Mouse (Mus musculus): ENCODE results near the gene Calcrl.

Calcrl gene

DNA sequence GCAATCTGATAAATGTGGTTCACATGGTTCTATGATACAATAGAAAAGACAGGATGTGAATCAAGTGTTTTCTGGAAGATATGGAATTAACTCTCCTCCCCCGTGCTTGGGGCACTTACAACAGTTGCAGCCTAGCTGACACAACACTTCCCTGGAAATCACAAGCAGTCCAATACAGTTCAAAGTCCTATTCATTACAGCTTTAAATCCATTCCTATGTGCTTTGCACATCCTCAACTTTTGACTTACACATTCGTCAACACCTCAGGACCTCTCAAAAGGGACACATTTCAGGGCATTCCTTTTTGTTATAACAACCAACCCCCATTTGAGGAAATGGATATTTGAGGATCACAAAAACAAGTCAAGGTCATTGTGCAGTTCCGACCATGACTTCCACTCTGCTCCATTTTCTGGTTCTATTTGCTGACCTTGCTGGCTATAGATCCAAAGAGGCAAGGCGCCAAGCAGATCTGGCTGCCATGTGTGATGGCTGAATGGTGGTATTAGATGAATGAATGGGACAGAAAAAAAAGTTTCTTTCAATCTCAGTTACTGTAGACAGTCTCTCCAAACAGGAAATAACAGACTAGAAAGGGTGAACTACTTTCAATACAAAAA is 108.9 kb downstream of the Calcrl start:
- DNase-seq (ENCODE audit: low read depth): no peak

DNA sequence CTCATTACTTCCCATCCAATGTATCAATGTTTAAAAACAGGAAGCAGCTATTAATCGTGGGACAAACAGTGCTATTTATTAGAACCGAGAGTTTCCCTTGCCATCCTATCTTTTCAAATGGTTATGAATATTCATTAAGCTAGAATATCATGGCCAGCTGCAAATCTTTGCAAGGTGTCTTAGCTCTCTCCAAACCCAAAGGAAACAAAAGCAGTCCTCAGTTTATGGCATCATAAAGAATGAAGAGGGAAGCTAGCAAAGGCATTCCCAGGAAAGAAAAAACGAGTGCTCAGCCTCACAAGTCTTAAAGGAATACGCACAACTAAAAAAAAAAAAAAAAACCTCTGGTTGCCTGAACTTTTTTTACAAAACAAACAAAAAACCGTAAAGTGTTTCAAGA is 128.7 kb downstream of the Calcrl start:
- no peak for DNase-seq (ENCODE audit: low read depth)

DNA sequence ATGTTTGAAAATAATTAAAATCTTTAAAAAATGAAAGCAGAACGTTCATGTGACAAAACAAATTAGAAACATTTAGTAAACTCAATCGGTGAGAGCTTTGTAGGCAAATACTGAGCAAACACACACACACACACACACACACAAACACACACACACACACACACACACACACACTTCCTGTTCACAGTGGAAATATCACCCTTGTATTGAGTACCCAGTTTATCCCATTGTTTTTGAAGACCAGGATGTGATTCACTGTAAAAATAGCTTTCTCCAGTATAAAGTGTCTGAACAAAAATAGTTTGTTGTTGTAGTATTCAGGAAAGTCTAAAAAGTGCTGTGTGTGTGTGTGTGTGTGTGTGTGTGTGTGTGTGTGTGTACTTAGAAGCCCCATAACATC is 130.1 kb downstream of the Calcrl start:
- no peak for DNase-seq (ENCODE audit: low read depth)

DNA sequence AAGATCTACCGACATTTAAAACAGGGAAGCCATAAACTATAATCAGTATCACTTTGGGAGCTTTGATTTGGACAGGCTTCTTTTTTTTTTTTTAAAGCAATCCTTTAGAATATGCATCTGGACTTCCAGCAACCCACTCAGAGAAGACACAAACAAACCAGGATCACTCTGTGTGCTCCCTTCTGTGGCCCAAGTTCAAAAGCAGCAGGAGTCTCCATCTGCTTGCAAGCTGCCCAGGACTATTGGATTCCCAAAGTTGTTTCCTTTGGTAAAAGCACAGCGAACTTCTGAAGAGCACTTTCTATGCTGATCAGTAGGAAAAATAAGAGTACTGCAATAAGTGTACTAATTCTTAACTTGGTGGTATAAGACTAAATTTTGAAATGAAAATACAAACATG is 130.6 kb downstream of the Calcrl start:
- no peak for DNase-seq (ENCODE audit: low read depth)

DNA sequence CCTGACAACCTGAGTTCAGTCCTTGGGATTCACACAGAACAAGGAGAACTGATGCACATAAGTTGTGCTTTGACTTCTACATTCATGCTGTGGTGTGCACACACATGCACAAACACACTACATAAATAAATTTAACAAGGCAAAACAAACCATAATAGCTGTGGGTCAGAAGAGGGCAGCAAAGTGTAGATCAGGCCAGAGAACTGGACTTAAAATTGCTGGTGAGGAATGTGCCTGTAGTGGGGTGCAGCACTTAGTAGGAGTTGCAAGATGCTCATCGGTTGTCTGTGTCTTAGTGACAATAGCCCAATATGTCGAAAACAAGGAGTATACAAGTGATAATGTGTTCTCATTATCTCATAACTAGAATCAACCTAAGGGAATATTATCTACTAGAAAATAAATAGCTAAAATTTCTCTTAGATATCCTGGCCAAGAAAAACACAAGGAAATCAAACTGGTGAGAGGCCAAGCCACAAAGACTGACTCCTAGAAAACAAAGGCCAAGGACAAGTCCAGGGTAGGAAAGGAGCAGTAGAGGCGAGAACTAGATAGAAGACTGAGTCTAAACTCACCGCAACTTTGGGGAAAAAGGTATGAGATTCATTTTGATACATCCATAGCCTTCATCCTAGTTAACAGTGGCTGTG is 132.7 kb downstream of the Calcrl start:
- DNase-seq (ENCODE audit: low read depth): peak; percentile 6

DNA sequence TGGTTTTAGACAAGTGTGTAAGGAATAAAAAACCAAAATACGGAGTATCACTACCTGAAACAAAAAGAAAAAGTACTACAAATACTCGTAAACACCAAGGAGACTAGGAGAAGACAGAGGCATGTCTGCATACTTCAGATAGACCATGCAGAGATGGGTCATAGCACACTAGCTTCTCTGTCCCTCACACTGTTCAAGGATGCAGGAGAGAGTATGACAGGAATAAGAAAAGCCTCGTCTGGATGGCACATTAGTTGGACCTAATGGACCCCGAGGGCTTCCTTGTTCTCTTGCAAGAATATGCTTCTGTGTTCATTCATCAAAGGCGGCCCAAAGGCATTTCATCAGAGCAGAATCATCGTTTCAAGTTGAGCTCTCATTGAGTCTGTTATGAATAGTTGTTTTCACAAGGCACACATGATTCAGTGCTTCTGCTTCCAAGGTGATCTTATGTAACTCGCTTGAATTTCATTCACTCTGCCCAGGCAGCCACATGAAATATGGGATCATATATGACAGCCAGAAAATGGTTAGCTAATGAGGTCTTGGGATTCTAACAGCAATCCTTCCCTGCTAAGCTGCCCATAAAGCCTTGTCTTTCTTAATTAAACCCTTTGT is 136.2 kb downstream of the Calcrl start:
- peak; percentile 29 for DNase-seq (ENCODE audit: low read depth)

Data from NIH3T3 (cell line).